Mouse (Mus musculus): Measurements from ENCODE around the gene Rpl26.

Rpl26 gene

DNA sequence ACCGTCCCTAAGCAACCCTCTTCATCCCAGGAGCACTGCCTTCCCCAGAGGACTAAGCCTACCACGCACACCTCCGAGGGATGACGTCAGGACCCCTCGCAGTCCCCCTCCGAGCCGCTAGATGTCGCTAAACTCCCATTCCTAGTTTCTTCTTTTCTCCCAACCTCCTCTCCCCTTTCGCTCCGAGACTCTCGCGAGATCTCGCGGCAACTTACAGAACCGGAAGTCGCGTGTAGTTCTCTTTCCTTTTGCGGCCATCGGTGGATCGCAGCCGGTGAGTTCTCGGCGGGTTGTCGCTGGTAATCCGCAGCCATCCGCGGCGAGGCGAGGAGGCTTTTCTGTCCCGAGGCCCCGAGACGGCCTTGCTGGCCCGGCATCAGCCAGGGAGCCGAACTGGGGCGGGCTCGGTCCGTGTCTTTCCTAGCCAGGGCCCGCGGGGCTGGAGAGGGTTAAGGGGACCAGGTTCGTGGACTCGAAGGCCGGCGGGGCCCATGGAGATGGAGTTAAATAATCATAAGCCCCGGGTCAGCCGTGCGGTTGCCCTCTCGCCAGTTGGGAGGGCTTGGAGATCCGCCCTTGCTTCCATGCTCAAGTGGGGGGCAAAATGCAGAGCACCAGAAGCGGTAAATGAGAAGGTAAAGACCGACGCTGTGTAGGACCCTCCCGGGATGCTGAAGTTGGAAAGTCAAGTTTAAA is at the start of gene Rpl26:
Rpl26 (plus strand) TSS at position 233 of the 696 bp plus-strand sequence.
- peak; percentile 99 for DNase-seq (ENCODE audit: low read depth, low spot score)

DNA sequence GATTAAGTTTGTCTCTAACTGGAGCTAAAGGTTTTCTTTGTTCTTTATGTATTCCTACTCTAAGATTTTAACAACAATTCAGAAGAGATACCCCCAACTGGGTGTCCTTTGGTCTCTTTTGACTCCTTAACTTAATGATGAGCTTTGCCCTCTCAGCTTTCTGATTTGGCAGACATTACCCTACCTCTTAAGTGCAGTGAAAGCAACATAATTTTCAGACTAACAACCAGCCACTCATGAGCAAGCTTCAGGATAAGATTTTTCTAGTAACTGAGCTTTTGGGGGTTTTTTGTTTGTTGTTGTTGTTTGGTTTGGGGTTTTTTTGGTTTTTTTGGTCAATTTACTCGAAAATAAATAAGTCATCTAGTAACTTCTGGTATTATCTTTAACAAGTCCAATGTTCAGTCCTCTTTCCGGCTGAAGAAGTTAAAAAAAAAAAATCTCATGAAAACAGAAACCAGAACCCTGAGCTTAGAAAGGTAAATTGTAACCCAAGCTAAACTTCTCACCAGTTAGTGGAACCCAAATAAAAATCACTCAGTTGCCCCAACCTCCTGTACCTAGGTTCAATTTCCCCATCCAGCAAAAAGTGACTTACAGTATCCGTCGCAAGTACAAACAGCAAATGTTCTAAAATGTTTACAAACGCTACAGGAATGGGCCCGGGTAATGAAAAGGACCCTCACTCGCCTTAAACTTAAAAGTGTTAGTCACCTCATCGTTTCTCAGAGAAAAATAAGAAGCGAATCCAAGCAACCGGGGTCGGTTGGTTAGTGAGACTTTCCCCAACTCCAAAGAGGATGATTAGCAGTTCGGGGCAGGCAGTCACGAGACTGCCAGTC is 49.5 kb upstream of the Rpl26 start:
- DNase-seq (ENCODE audit: low read depth, low spot score), result no peak

DNA sequence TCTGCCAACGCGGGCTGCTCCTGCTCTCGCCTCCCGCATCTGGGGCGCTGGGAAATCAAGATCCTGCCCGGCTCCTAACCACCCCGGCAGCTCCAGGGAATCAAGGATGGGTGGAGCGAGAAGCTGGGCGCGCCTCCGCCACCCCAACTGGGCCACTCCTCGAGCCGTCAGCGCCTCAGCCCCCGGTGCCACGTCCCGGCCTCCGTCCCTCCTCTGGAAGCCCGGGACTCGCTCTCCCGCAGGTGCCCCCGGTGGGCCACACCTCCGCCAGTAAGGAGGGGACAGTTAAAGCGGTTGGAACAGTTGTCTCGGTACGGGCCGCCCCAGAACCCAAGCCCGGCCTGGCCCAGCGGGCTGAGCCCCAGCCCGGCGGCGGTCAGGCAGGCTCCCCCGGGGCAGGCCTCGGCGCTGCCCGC is 48.9 kb upstream of the Rpl26 start:
- peak; percentile 74 for DNase-seq (ENCODE audit: low read depth, low spot score)

DNA sequence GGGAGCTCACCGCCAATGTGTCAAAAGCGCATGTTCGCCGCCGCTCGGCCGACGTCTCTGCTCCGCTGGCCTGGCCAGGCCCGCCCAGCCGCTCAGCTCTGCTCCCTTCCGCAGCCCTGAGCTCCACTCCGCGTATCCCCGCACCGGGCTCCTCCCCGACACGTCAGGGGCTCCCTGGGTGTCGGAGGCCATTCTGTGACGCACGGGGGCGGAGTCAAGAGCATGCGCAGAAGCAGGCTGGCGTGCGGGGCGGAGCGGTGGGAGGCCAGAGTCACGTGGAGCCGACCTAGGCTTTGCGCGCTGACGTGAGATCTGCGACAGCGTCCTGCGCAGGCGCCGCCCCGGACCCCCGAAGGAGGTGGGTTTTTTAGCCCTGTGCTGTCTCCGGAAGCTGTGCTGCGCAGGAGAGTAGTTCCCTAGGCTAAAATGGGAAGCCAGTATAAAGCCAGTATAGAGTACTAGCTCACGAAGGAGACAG is 48.4 kb upstream of the Rpl26 start:
- DNase-seq (ENCODE audit: low read depth, low spot score), result peak; percentile 99

- peak; percentile 66 for DNase-seq (ENCODE audit: low read depth, low spot score)
Observed at GRCm38 (mm10) chr11:68853611-68854401, 47.6 kb upstream of the Rpl26 start.

DNA sequence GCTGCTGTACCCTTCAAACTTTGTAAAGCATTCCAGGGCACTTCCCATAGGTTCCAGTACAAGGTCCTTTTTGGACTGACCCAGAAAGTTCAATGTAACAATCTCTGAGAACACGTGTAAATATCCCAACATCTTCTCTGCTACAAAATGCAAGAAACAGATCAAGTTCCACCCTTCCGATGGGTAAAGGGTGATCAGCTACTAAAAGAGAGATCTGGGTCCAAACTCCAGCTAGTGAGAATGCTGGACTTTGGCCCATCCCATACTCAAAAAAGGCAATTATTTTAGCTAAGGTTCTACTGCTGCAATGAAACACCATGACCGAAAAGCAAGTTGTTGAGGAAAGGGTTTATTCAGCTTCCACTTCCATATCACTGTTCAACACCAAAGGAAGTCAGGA is 46.8 kb upstream of the Rpl26 start:
- DNase-seq (ENCODE audit: low read depth, low spot score), result no peak

GRCm38 (mm10) chr11:68857329-68857728 is 44.1 kb upstream of the Rpl26 start:
- no peak for DNase-seq (ENCODE audit: low read depth, low spot score)

DNA sequence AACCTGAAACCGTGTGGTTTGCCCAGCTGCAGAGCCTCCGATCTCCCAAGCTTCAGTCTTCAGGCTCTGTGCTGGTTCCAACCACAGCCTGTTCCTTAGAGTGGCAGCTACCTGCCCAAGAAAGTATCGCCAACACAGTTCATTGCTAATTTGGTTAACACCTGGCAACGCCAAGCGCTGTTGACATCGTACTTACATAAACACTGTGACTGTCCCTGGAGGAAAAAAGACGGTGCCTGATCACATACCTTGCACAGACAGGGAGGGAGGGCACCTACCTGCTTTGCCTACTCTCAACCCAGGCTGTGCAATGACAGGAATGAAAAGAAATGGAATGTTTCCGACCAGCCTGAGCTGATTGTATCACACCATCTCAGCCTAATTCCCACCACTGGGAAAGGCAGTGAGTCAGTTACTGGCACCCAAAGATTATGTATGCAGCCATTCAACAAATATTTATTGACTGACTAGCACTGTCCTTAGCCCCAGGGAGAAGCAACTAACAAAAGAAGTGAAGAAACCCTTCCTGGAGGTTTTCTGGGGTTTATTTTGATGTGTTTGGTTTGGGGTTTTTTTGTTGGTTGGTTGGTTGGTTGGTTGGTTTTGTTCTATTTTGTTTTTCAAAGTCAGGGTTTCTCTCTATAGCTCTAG is 41.3 kb upstream of the Rpl26 start:
- DNase-seq (ENCODE audit: low read depth, low spot score), result no peak

GRCm38 (mm10) chr11:68862260-68862659 is 39.1 kb upstream of the Rpl26 start:
- DNase-seq (ENCODE audit: low read depth, low spot score), result no peak

- DNase-seq (ENCODE audit: low read depth, low spot score), result no peak
Observed at GRCm38 (mm10) chr11:68863631-68864091, 37.7 kb upstream of the Rpl26 start.

- DNase-seq (ENCODE audit: low read depth, low spot score), result no peak
Observed at GRCm38 (mm10) chr11:68864544-68865189, 36.7 kb upstream of the Rpl26 start.

DNA sequence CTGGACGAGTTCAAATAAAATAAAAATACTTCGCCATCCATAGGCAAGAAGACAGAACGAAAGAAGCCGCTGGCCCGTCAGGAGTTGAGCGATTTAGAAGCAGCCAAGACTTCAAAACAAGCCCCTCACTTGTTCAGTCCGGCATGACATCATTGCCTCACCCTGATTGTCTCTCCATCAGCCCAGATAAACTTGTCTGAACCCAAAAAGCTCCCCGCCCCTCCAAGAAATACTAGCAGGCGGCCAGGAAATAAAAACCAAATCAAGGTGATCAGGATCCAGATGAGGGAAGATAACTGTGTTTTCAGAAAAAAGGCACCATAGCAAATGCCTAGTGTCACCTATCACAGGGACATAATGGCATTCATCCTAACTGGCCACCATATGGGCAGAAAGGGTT is 30.1 kb upstream of the Rpl26 start:
- no peak for DNase-seq (ENCODE audit: low read depth, low spot score)

DNA sequence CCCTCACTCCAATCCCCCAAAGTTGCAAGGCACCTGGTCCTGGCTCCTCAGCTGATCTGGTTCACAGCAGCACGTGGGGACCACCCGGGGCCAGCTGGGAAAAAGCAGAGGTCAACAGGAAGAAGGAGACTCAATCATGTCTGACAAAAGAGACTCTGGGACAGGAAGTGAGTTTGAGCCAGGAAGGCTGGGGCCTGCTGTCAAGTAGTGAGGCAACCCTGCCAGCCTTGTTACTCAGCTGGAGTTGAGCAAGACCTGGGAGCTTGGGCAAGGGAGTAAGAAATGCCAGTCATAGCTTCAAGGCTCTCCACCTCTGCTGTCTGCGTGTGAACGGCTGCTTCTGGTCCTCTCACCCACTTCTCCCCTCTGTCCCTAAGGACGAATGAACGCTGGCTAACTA is 29.6 kb upstream of the Rpl26 start, which contains the start of gene Ndel1:
Ndel1 (minus strand) TSS at position 111 of the 400 bp plus-strand sequence.
- no peak for DNase-seq (ENCODE audit: low read depth, low spot score)

DNA sequence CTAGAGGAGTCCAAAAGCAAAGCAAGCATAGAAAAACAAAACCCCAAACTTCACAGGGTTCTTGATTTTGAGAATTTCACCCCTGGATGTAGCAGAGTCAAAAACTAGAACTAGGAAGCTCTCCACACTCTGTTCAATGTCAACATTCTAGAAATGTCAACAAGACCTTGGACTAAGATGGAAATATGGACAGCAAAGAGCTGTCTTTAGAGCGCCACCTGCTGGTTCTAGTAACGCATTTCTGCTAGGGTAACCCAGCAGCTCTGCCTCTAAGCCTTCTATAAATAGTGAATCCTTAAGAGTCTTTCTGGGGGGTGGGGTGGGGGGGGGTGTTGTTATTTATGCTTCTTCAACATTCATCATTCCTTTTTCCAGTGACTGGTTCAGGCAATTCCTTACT is 26.5 kb upstream of the Rpl26 start:
- peak; percentile 66 for DNase-seq (ENCODE audit: low read depth, low spot score)

DNA sequence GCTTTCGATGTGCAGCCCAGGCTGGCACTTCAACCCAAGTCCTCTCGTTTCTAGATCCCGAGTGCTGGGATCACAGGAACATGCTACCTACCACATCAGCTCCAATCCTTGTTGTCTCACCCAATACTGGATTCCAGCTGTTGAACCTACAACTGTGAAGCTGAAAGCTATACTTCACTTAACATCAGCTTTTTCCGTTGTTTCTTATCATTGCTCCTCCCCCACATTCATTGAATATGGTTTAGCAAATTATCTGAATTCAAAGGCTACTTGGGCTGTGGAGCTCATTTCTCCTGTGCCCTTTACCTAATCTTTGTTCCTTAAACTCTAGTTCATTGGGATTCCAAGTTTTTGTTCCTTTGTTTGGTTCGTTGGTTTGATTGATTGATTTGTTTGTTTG is 22.6 kb upstream of the Rpl26 start:
- no peak for DNase-seq (ENCODE audit: low read depth, low spot score)

DNA sequence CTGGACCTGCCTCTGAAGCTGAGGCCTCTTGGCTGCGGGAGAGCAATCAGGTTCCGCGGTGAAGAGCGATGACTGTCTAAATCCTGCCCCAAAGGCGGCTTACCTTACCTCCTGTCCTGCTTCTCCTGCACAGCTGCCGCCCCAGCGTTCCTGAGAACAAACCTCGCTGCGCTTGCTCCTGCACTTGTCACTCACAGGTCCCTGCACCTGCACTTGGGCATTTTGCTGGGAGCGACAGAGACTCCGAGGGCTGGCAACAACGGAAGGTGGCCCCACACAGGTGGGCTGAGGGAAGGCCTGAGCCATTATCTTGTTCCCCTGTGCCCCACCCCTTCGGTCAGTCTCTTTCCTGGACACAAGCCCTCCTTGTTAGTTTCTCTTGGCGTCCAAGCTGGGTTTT is 19.3 kb upstream of the Rpl26 start:
- DNase-seq (ENCODE audit: low read depth, low spot score), result no peak

GRCm38 (mm10) chr11:68883843-68884242 is 17.5 kb upstream of the Rpl26 start:
- DNase-seq (ENCODE audit: low read depth, low spot score), result no peak

DNA sequence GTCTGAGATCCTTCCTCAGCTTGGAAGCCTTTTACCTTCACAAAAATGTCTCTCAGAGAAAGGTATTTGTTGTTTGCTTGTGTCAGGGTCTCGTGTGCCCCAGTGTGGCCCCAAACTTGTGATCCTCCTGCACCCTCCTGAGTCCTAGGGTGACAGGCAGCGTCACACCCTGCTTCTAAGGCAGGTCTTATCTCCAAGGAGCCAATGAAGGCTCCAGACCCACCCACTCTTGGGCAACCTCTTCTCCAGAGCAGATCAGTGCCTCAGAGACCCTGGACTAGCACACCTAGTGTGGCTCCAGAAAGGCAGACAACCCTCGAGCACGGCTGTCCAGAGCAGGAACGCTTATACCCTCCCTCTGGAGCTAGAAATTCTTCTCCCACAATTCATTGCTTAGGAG is 17.0 kb upstream of the Rpl26 start:
- DNase-seq (ENCODE audit: low read depth, low spot score), result peak; percentile 52

DNA sequence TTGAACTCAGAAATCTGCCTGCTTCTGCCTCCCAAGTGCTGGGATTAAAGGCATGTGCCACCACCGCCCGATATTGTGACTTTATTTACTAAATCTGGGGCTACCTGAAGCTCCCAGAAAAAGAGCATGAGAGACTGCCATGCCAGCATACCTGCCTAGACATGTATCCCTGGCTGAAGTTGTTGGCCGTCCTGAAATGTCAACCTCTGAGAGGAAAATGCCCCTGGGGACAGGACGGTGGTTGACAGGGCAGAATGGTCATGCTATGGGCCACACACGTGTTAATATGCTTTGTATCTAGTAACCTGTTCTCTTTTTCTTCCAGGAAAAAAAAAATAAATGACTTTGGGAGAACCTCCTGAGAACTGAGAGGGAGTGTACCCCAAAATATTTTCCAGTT is 15.3 kb upstream of the Rpl26 start:
- no peak for DNase-seq (ENCODE audit: low read depth, low spot score)

GRCm38 (mm10) chr11:68888253-68888652 is 13.1 kb upstream of the Rpl26 start, which contains the start of gene Rnf222:
Rnf222 (plus strand) TSS chr11:68888553.
- no peak for DNase-seq (ENCODE audit: low read depth, low spot score)

- no peak for DNase-seq (ENCODE audit: low read depth, low spot score)
Observed at GRCm38 (mm10) chr11:68888653-68889052, 12.7 kb upstream of the Rpl26 start.
